Mouse (Mus musculus) cortical plate, adult 2 months (tissue): ENCODE data around the gene Igfbp1. TPM values are rescaled to one million over a fixed set of nuclear protein-coding genes. Genes with fewer than 3 reads are reported as not detected.

Experiments
- H3K27ac ChIP-seq: fragments of 200-500 bp; 2 replicates; pipeline ENCODE4 v1.5.1; 2012; ENCODE audit warnings: low read length, control low read depth, inconsistent platforms; ENCODE audit not compliant: insufficient read depth
- H3K4me1 ChIP-seq: fragments of 200-500 bp; 2 replicates; pipeline ENCODE4 v1.6.1; 2011; ENCODE audit warnings: low read length; ENCODE audit not compliant: control insufficient read depth, insufficient read depth
- H3K4me3 ChIP-seq: fragments of 200-500 bp; 2 replicates; pipeline ENCODE4 v1.5.1; 2011; ENCODE audit warnings: mild to moderate bottlenecking, low read length, control low read depth; ENCODE audit not compliant: insufficient read depth
- CTCF ChIP-seq: fragments of 200-500 bp; IDR thresholded peaks from 2 replicates; pipeline ENCODE4 v1.5.1; 2011; ENCODE audit warnings: mild to moderate bottlenecking, control low read depth, low read length; ENCODE audit not compliant: insufficient read depth; ENCODE audit errors: extremely low read depth
- POLR2A ChIP-seq: fragments of 200-500 bp; IDR thresholded peaks from 2 replicates; pipeline ENCODE4 v1.6.1; 2011; ENCODE audit warnings: mild to moderate bottlenecking, low read length, control low read depth; ENCODE audit not compliant: insufficient read depth; ENCODE audit errors: extremely low read depth
- polyA plus RNA-seq: library from polyadenylated mRNA; depleted of rRNA; stranded (reverse); fragments of >200 nt; gene quantifications from 2 replicates; pipeline ENCODE4 v1.2.3, GENCODE M21; 2012; rRNA removed

Gene Igfbp1
- polyA plus RNA-seq, 1 experiment: 0.17 TPM

GRCm38 (mm10) chr11:7239041-7239740, 41.6 kb downstream of the Igfbp1 start:
- Histone ChIP-seq H3K27ac (no peak overlapping the region), H3K4me1 (no peaks in the 10 kb centered on the region), H3K4me3 (no peak overlapping the region)
- TF ChIP-seq POLR2A (no peak), CTCF (no peak)

GRCm38 (mm10) chr11:7244782-7245181, 47.2 kb downstream of the Igfbp1 start:
- Histone ChIP-seq H3K4me3 (no peak overlapping the region), H3K4me1 (no peaks in the 10 kb centered on the region), H3K27ac (no peak overlapping the region)
- TF ChIP-seq CTCF: no peak
- TF ChIP-seq POLR2A: no peak

- H3K4me1 ChIP-seq: no peaks in the 10 kb centered on the region
- H3K4me3 ChIP-seq: no peak overlapping the region
- no peak overlapping the region for H3K27ac ChIP-seq
- TF ChIP-seq POLR2A: no peak
These were observed 52.8 kb downstream of the Igfbp1 start for GRCm38 (mm10) chr11:7250415-7250814.

- H3K4me3 ChIP-seq: no peak overlapping the region
- no peak overlapping the region for H3K27ac ChIP-seq
- TF ChIP-seq POLR2A (no peak), CTCF (no peak)
- no peaks in the 10 kb centered on the region for H3K4me1 ChIP-seq
These were observed 53.3 kb downstream of the Igfbp1 start for GRCm38 (mm10) chr11:7250870-7251269.

Other genes starting within 250 kb of the Igfbp1 start
- gene Adcy1, start 134.3 kb upstream of the Igfbp1 start, polyA plus RNA-seq: 181 and 217 TPM in 2 replicates
- not detected in 2 replicates for gene Gm11985, start 9.2 kb upstream of the Igfbp1 start, polyA plus RNA-seq
- gene Igfbp3, start 16.1 kb downstream of the Igfbp1 start, polyA plus RNA-seq: 9.7 and 11.1 TPM in 2 replicates